Mouse (Mus musculus) megakaryocyte, embryonic 14.5 days (primary cell): ENCODE measurements around the gene Ccpg1.

ENCODE experiments used
- FLI1 ChIP-seq: IDR thresholded peaks from 2 replicates; pipeline ENCODE4 v1.6.1; 2012; ENCODE audit warnings: low read length, inconsistent platforms, mixed read lengths
- GATA1 ChIP-seq: IDR thresholded peaks from 3 replicates; pipeline ENCODE4 v1.6.1; 2012; ENCODE audit warnings: mixed read lengths, low read length, inconsistent platforms, borderline replicate concordance

- TF ChIP-seq GATA1 (no peak), FLI1 (no peak)
These were observed 2.2 kb upstream of the Ccpg1 start for GRCm38 (mm10) chr9:72983066-72983465.
